Mouse (Mus musculus) kidney, adult 2 months (tissue): ENCODE results near the gene Ano7. TPM values are rescaled to one million over a fixed set of nuclear protein-coding genes. Genes with fewer than 3 reads are reported as not detected.
"Not testable (repeated sequence)": the region's sequence is repeated elsewhere in the genome, so short reads cannot be mapped to it uniquely, and the experiment has no call there.

Experiments
- DNase-seq: peaks from one replicate; pipeline ENCODE4 v3.0.0; 2021
- H3K27ac ChIP-seq: fragments of 200-500 bp; 2 replicates; pipeline ENCODE4 v1.5.1; 2012; ENCODE audit warnings: low read depth, low read length, control low read depth, inconsistent platforms; ENCODE audit not compliant: insufficient read depth
- H3K27me3 ChIP-seq: fragments of 200-500 bp; replicated peaks from 2 replicates; pipeline ENCODE4 v1.6.1; 2012; ENCODE audit warnings: mild to moderate bottlenecking, moderate library complexity, low read length, inconsistent platforms; ENCODE audit not compliant: control insufficient read depth, insufficient read depth
- H3K36me3 ChIP-seq: fragments of 200-500 bp; 2 replicates; pipeline ENCODE4 v1.6.1; 2012; ENCODE audit warnings: mild to moderate bottlenecking, moderate library complexity, low read length, inconsistent platforms; ENCODE audit not compliant: control insufficient read depth, insufficient read depth
- H3K4me1 ChIP-seq: fragments of 200-500 bp; 2 replicates; pipeline ENCODE4 v1.6.1; 2011; ENCODE audit warnings: low read length; ENCODE audit not compliant: control insufficient read depth, insufficient read depth
- H3K4me3 ChIP-seq: fragments of 200-500 bp; 2 replicates; pipeline ENCODE4 v1.5.1; 2011; ENCODE audit warnings: mild to moderate bottlenecking, low read depth, low read length, control low read depth; ENCODE audit not compliant: insufficient read depth
- CTCF ChIP-seq: fragments of 200-500 bp; conservative IDR thresholded peaks from 2 replicates; pipeline ENCODE4 v1.5.1; 2011; ENCODE audit warnings: low read depth, mild to moderate bottlenecking, control low read depth, low read length, moderate library complexity, mixed read lengths; ENCODE audit not compliant: insufficient read depth, insufficient read length
- POLR2A ChIP-seq: fragments of 200-500 bp; IDR thresholded peaks from one replicate; pipeline ENCODE4 v1.6.1; 2011; ENCODE audit warnings: low read depth, low read length, control low read depth
- WGBS: fragments of 180-500 bp; shearing (Covaris S2); methylation state at CpG from one replicate; pipeline ENCODE4 v1.1.7; 2018; 5-methylcytosine and 5-hydroxymethylcytosine counted together
- polyA plus RNA-seq: library from polyadenylated mRNA; depleted of rRNA; stranded (reverse); fragments of >200 nt; gene quantifications from 2 replicates; pipeline ENCODE4 v1.2.3, GENCODE M21; 2012; rRNA removed

The Ano7 gene
- polyA plus RNA-seq, 1 experiment = 0.05 TPM

- TF ChIP-seq CTCF (no peak), POLR2A (no peak)
- H3K27ac ChIP-seq = peak overlapping the region; percentile 58
- no peak for DNase-seq
- no peaks in the 10 kb centered on the region; the same call in 1 of the 2 replicates for H3K36me3 ChIP-seq
- 5% methylated on average over 3 of the region's 3 CpGs for WGBS
- H3K4me3 ChIP-seq = peak overlapping the region; percentile 81
- no peaks in the 10 kb centered on the region for H3K27me3 ChIP-seq
- H3K4me1 ChIP-seq = peaks cover 26% of the 10 kb centered on the region
Observed at GRCm38 (mm10) chr1:93445822-93446162, 72.1 kb downstream of the Ano7 start.

- not testable (repeated sequence) for H3K27ac ChIP-seq, DNase-seq, H3K27me3 ChIP-seq, H3K36me3 ChIP-seq, H3K4me3 ChIP-seq
- WGBS = 90% methylated on average over 5 of the region's 5 CpGs
- H3K4me1 ChIP-seq = peaks cover 29% of the 10 kb centered on the region
Observed at GRCm38 (mm10) chr1:93450118-93450517, 76.4 kb downstream of the Ano7 start.

GRCm38 (mm10) chr1:93453721-93454255 lies 80.1 kb downstream of the Ano7 start:
- no peak for TF ChIP-seq CTCF
- TF ChIP-seq POLR2A = no peak
- Histone ChIP-seq H3K27me3 (no peaks in the 10 kb centered on the region), H3K27ac (peak overlapping the region; percentile 93), H3K36me3 (no peaks in the 10 kb centered on the region), H3K4me1 (peaks cover 16% of the 10 kb centered on the region), H3K4me3 (no peak overlapping the region)
- peak; percentile 65 for DNase-seq

Other genes with a start within 250 kb of the Ano7 start
- 0.08 TPM in 1 of 2 replicates, not detected in the other for gene Agxt, start 238.7 kb upstream of the Ano7 start, polyA plus RNA-seq
- gene 2310007B03Rik, start 213.0 kb upstream of the Ano7 start, polyA plus RNA-seq = 7.9 and 10.4 TPM in 2 replicates
- gene Crocc2, start 205.2 kb upstream of the Ano7 start, polyA plus RNA-seq = 0.03 and 0.04 TPM in 2 replicates
- 8.8 and 10.0 TPM in 2 replicates for gene Sned1, start 138.1 kb upstream of the Ano7 start, polyA plus RNA-seq
- 12.7 and 16.0 TPM in 2 replicates for gene Mterf4, start 68.0 kb upstream of the Ano7 start, polyA plus RNA-seq
- 4.0 and 4.5 TPM in 2 replicates for gene Ppp1r7, start 31.1 kb upstream of the Ano7 start, polyA plus RNA-seq
- gene Pask, start 30.4 kb upstream of the Ano7 start, polyA plus RNA-seq = 0.95 and 1.2 TPM in 2 replicates
- 95.0 and 97.8 TPM in 2 replicates for gene Hdlbp, start 104.9 kb downstream of the Ano7 start, polyA plus RNA-seq
- 10.4 and 12.5 TPM in 2 replicates for gene Farp2, start 138.1 kb downstream of the Ano7 start, polyA plus RNA-seq